Mouse (Mus musculus) midbrain, embryonic 11.5 days (tissue): ENCODE data around the gene Hpse2. TPM values are rescaled to one million over a fixed set of nuclear protein-coding genes. Genes with fewer than 3 reads are reported as not detected.

Experiments used
- ATAC-seq: fragments of 200-750 bp; cut with Nextera tagmentation; 2 replicates; pipeline ENCODE4 v1.8.0; 2017; ENCODE audit warnings: moderate TSS enrichment, moderate library complexity; ENCODE audit not compliant: low FRiP score
- DNase-seq: peaks from one replicate; pipeline ENCODE4 v3.0.0; 2015; ENCODE audit warnings: low spot score; ENCODE audit errors: missing footprints
- H3K27ac ChIP-seq: fragments of 300-500 bp; sonication (generic); 2 replicates; pipeline ENCODE4 v1.5.1; 2014; ENCODE audit warnings: low read depth, low read length
- H3K27me3 ChIP-seq: fragments of 300-500 bp; sonication (generic); 2 replicates; pipeline ENCODE4 v1.6.1; 2014; ENCODE audit warnings: mild to moderate bottlenecking, low read length, moderate library complexity, mixed read lengths; ENCODE audit not compliant: control insufficient read depth, insufficient read depth
- H3K36me3 ChIP-seq: fragments of 300-500 bp; sonication (generic); 2 replicates; pipeline ENCODE4 v1.6.1; 2014; ENCODE audit warnings: mild to moderate bottlenecking, low read length, moderate library complexity, mixed read lengths; ENCODE audit not compliant: control insufficient read depth, insufficient read depth
- H3K4me1 ChIP-seq: fragments of 300-500 bp; sonication (generic); 2 replicates; pipeline ENCODE4 v1.6.1; 2014; ENCODE audit warnings: low read length; ENCODE audit not compliant: control insufficient read depth, insufficient read depth
- H3K4me2 ChIP-seq: fragments of 300-500 bp; sonication (generic); 2 replicates; pipeline ENCODE4 v1.6.1; 2014; ENCODE audit warnings: mild to moderate bottlenecking, moderate library complexity
- H3K4me3 ChIP-seq: fragments of 300-500 bp; sonication (generic); 2 replicates; pipeline ENCODE4 v1.5.1; 2014; ENCODE audit warnings: low read depth, low read length
- H3K9ac ChIP-seq: fragments of 300-500 bp; sonication (generic); 2 replicates; pipeline ENCODE4 v1.6.1; 2014; ENCODE audit warnings: low read length
- H3K9me3 ChIP-seq: fragments of 300-500 bp; sonication (generic); 2 replicates; pipeline ENCODE4 v1.6.1; 2016; ENCODE audit warnings: low read length; ENCODE audit not compliant: control insufficient read depth
- WGBS: fragments of 180-500 bp; shearing (Covaris S2); extraction: QIAGEN DNeasy Blood & Tissue Kit; methylation state at CpG from one replicate; pipeline ENCODE4 v1.1.7; 2014; 5-methylcytosine and 5-hydroxymethylcytosine counted together
- polyA plus RNA-seq: library from polyadenylated mRNA; unstranded; fragments of >200 nt; fragmentation: Nextera tagmentation; extraction: Ambion mirVana; gene quantifications from 2 replicates; pipeline ENCODE4 v1.2.1, GENCODE M21; 2014

Hpse2 gene
- polyA plus RNA-seq, 1 experiment from 2014 or later: 0.04 TPM

- Histone ChIP-seq H3K36me3 (no peaks in the 10 kb centered on the region), H3K9me3 (no peaks in the 10 kb centered on the region; the same call in 1 of the 2 replicates), H3K4me3 (no peak overlapping the region), H3K27me3 (no peaks in the 10 kb centered on the region), H3K9ac (no peak overlapping the region), H3K27ac (no peak overlapping the region), H3K4me1 (no peaks in the 10 kb centered on the region), H3K4me2 (no peak overlapping the region)
- DNase-seq: no peak
- ATAC-seq: no peak
- 58% methylated on average over 3 of the region's 3 CpGs for WGBS
These were observed 440.0 kb downstream of the Hpse2 start for GRCm38 (mm10) chr19:42948114-42948636.

- DNase-seq (peak; percentile 83), ATAC-seq (no peak)
- peaks cover 5% of the 10 kb centered on the region; the same call in 1 of the 2 replicates for H3K4me1 ChIP-seq
- peaks cover 6% of the 10 kb centered on the region; the same call in 1 of the 2 replicates for H3K9me3 ChIP-seq
- 73% methylated on average over 1 of the region's 1 CpGs for WGBS
- H3K9ac ChIP-seq: no peak overlapping the region
- H3K27me3 ChIP-seq: no peaks in the 10 kb centered on the region
- H3K4me2 ChIP-seq: no peak overlapping the region
- H3K27ac ChIP-seq: no peak overlapping the region
- no peak overlapping the region for H3K4me3 ChIP-seq
- no peaks in the 10 kb centered on the region for H3K36me3 ChIP-seq
These were observed 450.6 kb downstream of the Hpse2 start for GRCm38 (mm10) chr19:42937544-42937943.

- Histone ChIP-seq H3K4me2 (no peak overlapping the region), H3K27me3 (no peaks in the 10 kb centered on the region), H3K9ac (no peak overlapping the region), H3K4me3 (no peak overlapping the region), H3K36me3 (no peaks in the 10 kb centered on the region), H3K4me1 (peaks cover 5% of the 10 kb centered on the region; the same call in 1 of the 2 replicates), H3K9me3 (no peaks in the 10 kb centered on the region), H3K27ac (no peak overlapping the region)
- 3% methylated on average over 9 of the region's 9 CpGs for WGBS
- no peak for DNase-seq
- no peak for ATAC-seq
These were observed 451.4 kb downstream of the Hpse2 start for GRCm38 (mm10) chr19:42936661-42937193.

- H3K4me2 ChIP-seq: no peak overlapping the region
- no peak overlapping the region for H3K4me3 ChIP-seq
- DNase-seq (no peak), ATAC-seq (no peak)
- WGBS: 75% methylated on average over 3 of the region's 3 CpGs
- no peak overlapping the region for H3K9ac ChIP-seq
- no peaks in the 10 kb centered on the region for H3K9me3 ChIP-seq
- H3K27ac ChIP-seq: no peak overlapping the region
- no peaks in the 10 kb centered on the region for H3K36me3 ChIP-seq
- no peaks in the 10 kb centered on the region for H3K4me1 ChIP-seq
- H3K27me3 ChIP-seq: no peaks in the 10 kb centered on the region
These were observed 458.5 kb downstream of the Hpse2 start for GRCm38 (mm10) chr19:42929702-42930101.

- no peaks in the 10 kb centered on the region for H3K27me3 ChIP-seq
- no peak for ATAC-seq
- no peaks in the 10 kb centered on the region for H3K36me3 ChIP-seq
- H3K4me3 ChIP-seq: no peak overlapping the region
- H3K4me1 ChIP-seq: no peaks in the 10 kb centered on the region
- no peak for DNase-seq
- H3K4me2 ChIP-seq: no peak overlapping the region
- no peaks in the 10 kb centered on the region for H3K9me3 ChIP-seq
- H3K9ac ChIP-seq: no peak overlapping the region
- H3K27ac ChIP-seq: no peak overlapping the region
- 88% methylated on average over 2 of the region's 2 CpGs for WGBS
These were observed 459.9 kb downstream of the Hpse2 start for GRCm38 (mm10) chr19:42928271-42928670.

GRCm38 (mm10) chr19:42922610-42923009 lies 465.5 kb downstream of the Hpse2 start:
- Histone ChIP-seq H3K27me3 (no peaks in the 10 kb centered on the region), H3K9me3 (no peaks in the 10 kb centered on the region)
- ATAC-seq: no peak

GRCm38 (mm10) chr19:42913703-42914102 lies 474.5 kb downstream of the Hpse2 start:
- WGBS: 95% methylated on average over 5 of the region's 5 CpGs
- no peak for ATAC-seq
- H3K27me3 ChIP-seq: no peaks in the 10 kb centered on the region

More at GRCm38 (mm10) chr19:42922610-42923009, 465.5 kb downstream of the Hpse2 start:
- Histone ChIP-seq H3K9ac (no peak overlapping the region), H3K36me3 (no peaks in the 10 kb centered on the region), H3K27ac (no peak overlapping the region), H3K4me3 (no peak overlapping the region), H3K4me2 (no peak overlapping the region), H3K4me1 (no peaks in the 10 kb centered on the region)
- WGBS: 85% methylated on average over 3 of the region's 3 CpGs
- DNase-seq: no peak

GRCm38 (mm10) chr19:42909719-42910118 lies 478.4 kb downstream of the Hpse2 start:
- ATAC-seq (no peak), DNase-seq (no peak)
- Histone ChIP-seq H3K4me2 (no peak overlapping the region), H3K9me3 (no peaks in the 10 kb centered on the region), H3K9ac (no peak overlapping the region), H3K27ac (no peak overlapping the region), H3K4me1 (peaks cover under 1% of the 10 kb centered on the region; the same call in 1 of the 2 replicates), H3K27me3 (no peaks in the 10 kb centered on the region), H3K36me3 (no peaks in the 10 kb centered on the region), H3K4me3 (no peak overlapping the region)
- 87% methylated on average over 4 of the region's 4 CpGs for WGBS

More at GRCm38 (mm10) chr19:42913703-42914102, 474.5 kb downstream of the Hpse2 start:
- no peak overlapping the region for H3K27ac ChIP-seq
- no peak for DNase-seq
- no peaks in the 10 kb centered on the region for H3K9me3 ChIP-seq
- H3K4me1 ChIP-seq: no peaks in the 10 kb centered on the region
- H3K36me3 ChIP-seq: no peaks in the 10 kb centered on the region
- no peak overlapping the region for H3K4me2 ChIP-seq
- H3K4me3 ChIP-seq: no peak overlapping the region
- no peak overlapping the region for H3K9ac ChIP-seq

GRCm38 (mm10) chr19:42908553-42908952 lies 479.6 kb downstream of the Hpse2 start:
- H3K4me2 ChIP-seq: no peak overlapping the region
- no peak for DNase-seq
- peaks cover 10% of the 10 kb centered on the region for H3K4me1 ChIP-seq
- H3K27ac ChIP-seq: no peak overlapping the region
- H3K9me3 ChIP-seq: no peaks in the 10 kb centered on the region
- H3K4me3 ChIP-seq: no peak overlapping the region
- no peaks in the 10 kb centered on the region for H3K36me3 ChIP-seq
- H3K27me3 ChIP-seq: no peaks in the 10 kb centered on the region
- ATAC-seq: no peak
- no peak overlapping the region for H3K9ac ChIP-seq
- 88% methylated on average over 6 of the region's 6 CpGs for WGBS
